Mouse (Mus musculus): ENCODE measurements around the gene Slc35g3.

GRCm38 (mm10) chr11:69804652-69804940, 42.8 kb upstream of the Slc35g3 start:
- no peak for TF ChIP-seq POLR2A (IDR thresholded peaks at IDR 0.05; ENCODE audit: control insufficient read depth, extremely low read depth, insufficient read depth, low read length, poor library complexity)
- TF ChIP-seq CTCF (IDR thresholded peaks at IDR 0.05; ENCODE audit: borderline replicate concordance, control insufficient read depth, extremely low read depth, insufficient read depth, low read length, poor library complexity) = no peak

Data from thymus, adult 2 months (tissue).